Mouse (Mus musculus): ENCODE measurements around the gene Zfp455. TPM values are rescaled to one million over a fixed set of nuclear protein-coding genes. Genes with fewer than 3 reads are reported as not detected.
"Not testable (repeated sequence)": the region's sequence is repeated elsewhere in the genome, so short reads cannot be mapped to it uniquely, and the experiment has no call there.

Gene Zfp455
- polyA plus RNA-seq (2015; fragmentation: Nextera tagmentation; extraction: Ambion mirVana), result 1.7 and 2.1 TPM in 2 replicates

- Histone ChIP-seq H3K27me3 (replicated peaks; ENCODE audit: insufficient read depth, low read length) (no peaks in the 10 kb centered on the region), H3K4me3 (ENCODE audit: low read depth, low read length) (peak within 1 kb of the TSS; percentile 82), H3K4me1 (ENCODE audit: insufficient read depth, low read depth, low read length) (no peaks in the 10 kb centered on the region; the same call in 1 of the 2 replicates), H3K9ac (replicated peaks; ENCODE audit: low read depth) (peak within 1 kb of the TSS; percentile 80), H3K27ac (ENCODE audit: low read length) (no peak within 1 kb of the TSS; the same call in 1 of the 2 replicates), H3K9me3 (ENCODE audit: low read length) (no peaks in the 10 kb centered on the region), H3K36me3 (ENCODE audit: insufficient read depth, low read length) (no peaks in the 10 kb centered on the region), H3K4me2 (replicated peaks; ENCODE audit: low read depth, low read length) (peak within 1 kb of the TSS; percentile 65)
- TF ChIP-seq CTCF (IDR thresholded peaks at IDR 0.05) (no peak), EP300 (IDR thresholded peaks at IDR 0.05) (no peak)
- ATAC-seq, result peak; percentile 95
- WGBS, result 4% methylated on average over 13 of the region's 13 CpGs
- DNase-seq (ENCODE audit: low spot score), result peak; percentile 90
Observed at GRCm38 (mm10) chr13:67194340-67194894, at the start of gene Zfp455. Gene Zfp455 (plus strand): TSS chr13:67194506.

GRCm38 (mm10) chr13:67166122-67166521 lies 28.2 kb upstream of the Zfp455 start:
- not testable (repeated sequence) for H3K9ac ChIP-seq (replicated peaks; ENCODE audit: low read depth); H3K4me2 ChIP-seq (replicated peaks; ENCODE audit: low read depth, low read length); H3K4me3 ChIP-seq (ENCODE audit: low read depth, low read length); H3K9me3 ChIP-seq (ENCODE audit: low read length); H3K27ac ChIP-seq (ENCODE audit: low read length); ATAC-seq; H3K4me1 ChIP-seq (ENCODE audit: insufficient read depth, low read depth, low read length); H3K27me3 ChIP-seq (replicated peaks; ENCODE audit: insufficient read depth, low read length); H3K36me3 ChIP-seq (ENCODE audit: insufficient read depth, low read length); DNase-seq (ENCODE audit: low spot score)
- WGBS, result 37% methylated on average over 4 of the region's 4 CpGs

GRCm38 (mm10) chr13:67172991-67173722 lies 21.1 kb upstream of the Zfp455 start, which contains the start of gene Rsl1:
Gene Rsl1 (plus strand): TSS chr13:67173182.
- H3K27me3 ChIP-seq (replicated peaks; ENCODE audit: insufficient read depth, low read length); H3K9me3 ChIP-seq (ENCODE audit: low read length); H3K36me3 ChIP-seq (ENCODE audit: insufficient read depth, low read length); H3K4me1 ChIP-seq (ENCODE audit: insufficient read depth, low read depth, low read length): not testable (repeated sequence)
- ATAC-seq, result peak; percentile 97
- Histone ChIP-seq H3K27ac (ENCODE audit: low read length) (peak within 1 kb of the TSS; percentile 43; the same call in 1 of the 2 replicates), H3K4me2 (replicated peaks; ENCODE audit: low read depth, low read length) (peak within 1 kb of the TSS; percentile 66), H3K4me3 (ENCODE audit: low read depth, low read length) (peak within 1 kb of the TSS; percentile 57), H3K9ac (replicated peaks; ENCODE audit: low read depth) (peak within 1 kb of the TSS; percentile 34)
- 2% methylated on average over 17 of the region's 17 CpGs for WGBS
- TF ChIP-seq EP300 (IDR thresholded peaks at IDR 0.05), result 0 out of 2 replicates have a peak, but pooled peaks have one; percentile 20
- peak; percentile 82 for DNase-seq (ENCODE audit: low spot score)

DNA sequence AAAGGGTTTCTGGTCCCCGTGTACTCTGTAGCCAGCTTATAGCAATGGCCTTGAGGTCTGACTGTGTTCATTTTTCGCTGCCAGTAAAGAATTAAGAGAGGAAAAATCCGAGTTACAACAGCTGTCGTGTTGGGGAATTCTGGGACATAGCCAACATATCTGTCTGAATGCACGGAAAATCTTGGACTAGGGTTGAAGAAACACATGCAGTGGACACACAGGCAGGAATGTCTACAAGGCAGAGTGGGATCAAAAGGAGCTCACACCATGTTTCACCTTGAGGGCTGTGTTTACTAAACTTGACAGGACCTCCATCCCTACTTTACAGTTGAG lies 20.6 kb upstream of the Zfp455 start:
- no peaks in the 10 kb centered on the region for H3K27me3 ChIP-seq (replicated peaks; ENCODE audit: insufficient read depth, low read length)
- H3K36me3 ChIP-seq (ENCODE audit: insufficient read depth, low read length), result no peaks in the 10 kb centered on the region
- DNase-seq (ENCODE audit: low spot score) (peak; percentile 63), ATAC-seq (peak; percentile 4; the same call in 1 of the 2 replicates)
- 11% methylated on average over 5 of the region's 5 CpGs for WGBS
- H3K4me3 ChIP-seq (ENCODE audit: low read depth, low read length), result peak overlapping the region; percentile 57; the same call in 1 of the 2 replicates
- no peaks in the 10 kb centered on the region for H3K4me1 ChIP-seq (ENCODE audit: insufficient read depth, low read depth, low read length)
- no peak overlapping the region for H3K27ac ChIP-seq (ENCODE audit: low read length)
- no peak overlapping the region for H3K9ac ChIP-seq (replicated peaks; ENCODE audit: low read depth)
- H3K4me2 ChIP-seq (replicated peaks; ENCODE audit: low read depth, low read length), result peak overlapping the region; percentile 66
- no peaks in the 10 kb centered on the region for H3K9me3 ChIP-seq (ENCODE audit: low read length)
- no peak for TF ChIP-seq EP300 (IDR thresholded peaks at IDR 0.05)
- no peak for TF ChIP-seq CTCF (IDR thresholded peaks at IDR 0.05)

DNA sequence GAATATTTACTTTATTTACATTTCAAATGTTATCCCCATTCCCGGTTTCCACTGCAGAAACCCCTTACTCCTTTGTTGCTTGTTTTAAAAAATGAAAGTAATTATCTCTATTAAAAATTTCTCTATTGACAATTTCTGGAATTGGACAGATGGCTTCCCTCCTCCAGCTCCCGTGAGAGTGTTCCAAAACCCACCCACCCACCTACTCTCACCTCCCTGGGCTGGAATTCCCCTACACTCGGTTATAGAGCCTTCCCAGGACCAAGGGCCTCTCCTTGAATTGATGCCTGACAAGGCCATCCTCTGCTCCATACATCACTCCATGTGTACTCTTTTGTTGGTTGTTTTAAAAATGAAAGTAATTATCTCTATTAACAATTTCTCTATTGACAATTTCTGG lies 7.3 kb downstream of the Zfp455 start:
- H3K27me3 ChIP-seq (replicated peaks; ENCODE audit: insufficient read depth, low read length), result no peaks in the 10 kb centered on the region
- 73% methylated on average over 3 of the region's 3 CpGs for WGBS

DNA sequence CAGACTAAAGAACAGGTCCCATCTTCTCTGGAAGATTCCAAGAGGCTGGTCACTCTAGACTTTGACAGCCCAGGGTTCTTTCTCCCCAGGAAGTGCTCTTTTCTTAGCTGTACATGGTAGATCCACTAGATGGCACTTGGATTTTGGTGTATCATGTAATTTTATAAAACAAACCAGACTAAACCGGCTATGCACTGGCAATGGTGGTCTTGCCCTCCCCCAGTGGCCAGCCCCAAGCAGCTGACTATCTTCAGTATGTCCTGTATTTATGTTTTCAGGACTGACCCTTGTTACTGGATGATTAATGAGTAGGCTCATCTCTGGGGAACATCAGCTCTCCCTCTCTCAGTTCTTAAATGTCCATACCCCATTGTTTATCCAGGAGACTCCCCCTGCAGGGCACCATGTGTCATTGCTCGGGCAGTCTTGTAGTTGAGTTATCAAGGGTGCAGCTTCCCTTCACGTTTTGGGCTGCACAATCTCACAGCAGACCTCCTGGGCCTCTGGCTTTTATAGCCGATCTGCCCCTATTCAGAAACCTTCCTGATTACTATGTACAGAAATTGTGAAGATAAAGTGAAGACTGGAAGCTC lies 19.8 kb downstream of the Zfp455 start:
- TF ChIP-seq EP300 (IDR thresholded peaks at IDR 0.05) (no peak), CTCF (IDR thresholded peaks at IDR 0.05) (peak; percentile 36; the same call in 1 of the 2 replicates)
- ATAC-seq (no peak), DNase-seq (ENCODE audit: low spot score) (peak; percentile 24)
- Histone ChIP-seq H3K9me3 (ENCODE audit: low read length) (no peaks in the 10 kb centered on the region), H3K9ac (replicated peaks; ENCODE audit: low read depth) (no peak overlapping the region), H3K4me2 (replicated peaks; ENCODE audit: low read depth, low read length) (no peak overlapping the region), H3K4me1 (ENCODE audit: insufficient read depth, low read depth, low read length) (no peaks in the 10 kb centered on the region), H3K4me3 (ENCODE audit: low read depth, low read length) (no peak overlapping the region), H3K36me3 (ENCODE audit: insufficient read depth, low read length) (no peaks in the 10 kb centered on the region), H3K27me3 (replicated peaks; ENCODE audit: insufficient read depth, low read length) (no peaks in the 10 kb centered on the region), H3K27ac (ENCODE audit: low read length) (no peak overlapping the region)
- WGBS, result 54% methylated on average over 4 of the region's 4 CpGs

More for the DNA sequence above, 7.3 kb downstream of the Zfp455 start:
- ATAC-seq (no peak), DNase-seq (ENCODE audit: low spot score) (no peak)
- no peak overlapping the region for H3K4me2 ChIP-seq (replicated peaks; ENCODE audit: low read depth, low read length)
- H3K36me3 ChIP-seq (ENCODE audit: insufficient read depth, low read length), result no peaks in the 10 kb centered on the region; the same call in 1 of the 2 replicates
- no peaks in the 10 kb centered on the region for H3K4me1 ChIP-seq (ENCODE audit: insufficient read depth, low read depth, low read length)
- H3K9ac ChIP-seq (replicated peaks; ENCODE audit: low read depth), result no peak overlapping the region
- H3K4me3 ChIP-seq (ENCODE audit: low read depth, low read length), result no peak overlapping the region
- TF ChIP-seq CTCF (IDR thresholded peaks at IDR 0.05) (no peak), EP300 (IDR thresholded peaks at IDR 0.05) (no peak)
- no peaks in the 10 kb centered on the region for H3K9me3 ChIP-seq (ENCODE audit: low read length)
- H3K27ac ChIP-seq (ENCODE audit: low read length), result no peak overlapping the region

Other genes with a start within 250 kb of the Zfp455 start
- gene Zfp712, start 133.3 kb upstream of the Zfp455 start, polyA plus RNA-seq (2015; fragmentation: Nextera tagmentation; extraction: Ambion mirVana), result 2.3 and 2.7 TPM in 2 replicates
- 2.3 and 3.0 TPM in 2 replicates for gene Zfp708, start 96.5 kb upstream of the Zfp455 start, polyA plus RNA-seq (2015; fragmentation: Nextera tagmentation; extraction: Ambion mirVana)
- 2.5 and 2.7 TPM in 2 replicates for gene Gm28557, start 85.9 kb upstream of the Zfp455 start, polyA plus RNA-seq (2015; fragmentation: Nextera tagmentation; extraction: Ambion mirVana)
- gene Rslcan18, start 78.2 kb upstream of the Zfp455 start, polyA plus RNA-seq (2015; fragmentation: Nextera tagmentation; extraction: Ambion mirVana), result 0.11 TPM in 1 of 2 replicates, not detected in the other
- gene Zfp759, start 72.8 kb upstream of the Zfp455 start, polyA plus RNA-seq (2015; fragmentation: Nextera tagmentation; extraction: Ambion mirVana), result 1.1 TPM in 2 replicates
- gene Rsl1, start 21.3 kb upstream of the Zfp455 start, polyA plus RNA-seq (2015; fragmentation: Nextera tagmentation; extraction: Ambion mirVana), result 6.3 and 6.6 TPM in 2 replicates
- gene Zfp458, start 84.0 kb downstream of the Zfp455 start, polyA plus RNA-seq (2015; fragmentation: Nextera tagmentation; extraction: Ambion mirVana), result 1.00 and 1.1 TPM in 2 replicates
- 0.40 and 0.62 TPM in 2 replicates for gene Zfp457, start 112.0 kb downstream of the Zfp455 start, polyA plus RNA-seq (2015; fragmentation: Nextera tagmentation; extraction: Ambion mirVana)
- gene Zfp595, start 138.1 kb downstream of the Zfp455 start, polyA plus RNA-seq (2015; fragmentation: Nextera tagmentation; extraction: Ambion mirVana), result 1.5 TPM in 2 replicates
- 0.57 TPM in 1 of 2 replicates, not detected in the other for gene Gm28044, start 166.0 kb downstream of the Zfp455 start, polyA plus RNA-seq (2015; fragmentation: Nextera tagmentation; extraction: Ambion mirVana)
- gene Zfp953, start 166.1 kb downstream of the Zfp455 start, polyA plus RNA-seq (2015; fragmentation: Nextera tagmentation; extraction: Ambion mirVana), result 0.80 and 0.82 TPM in 2 replicates
- 0.43 TPM in 1 of 2 replicates, not detected in the other for gene Gm28041, start 181.2 kb downstream of the Zfp455 start, polyA plus RNA-seq (2015; fragmentation: Nextera tagmentation; extraction: Ambion mirVana)
- gene Zfp456, start 181.3 kb downstream of the Zfp455 start, polyA plus RNA-seq (2015; fragmentation: Nextera tagmentation; extraction: Ambion mirVana), result 1.3 and 1.5 TPM in 2 replicates
- 5.3 and 6.7 TPM in 2 replicates for gene Zfp429, start 205.3 kb downstream of the Zfp455 start, polyA plus RNA-seq (2015; fragmentation: Nextera tagmentation; extraction: Ambion mirVana)
- 0.35 and 0.55 TPM in 2 replicates for gene Zfp459, start 226.9 kb downstream of the Zfp455 start, polyA plus RNA-seq (2015; fragmentation: Nextera tagmentation; extraction: Ambion mirVana)